Mouse (Mus musculus) spleen, adult 12 weeks (tissue): ENCODE measurements around the gene Arf4.
"Not testable (repeated sequence)": the region's sequence is repeated elsewhere in the genome, so short reads cannot be mapped to it uniquely, and the experiment has no call there.

Experiments
- DNase-seq: peaks from one replicate; pipeline ENCODE4 v3.0.0; 2022; ENCODE audit warnings: low spot score

Arf4 gene

GRCm38 (mm10) chr14:26662488-26662887 is 24.6 kb downstream of the Arf4 start:
- no peak for DNase-seq

- DNase-seq, result no peak
These were observed 26.0 kb downstream of the Arf4 start for GRCm38 (mm10) chr14:26663851-26664250.

- DNase-seq, result peak; percentile 8
These were observed 30.1 kb downstream of the Arf4 start for GRCm38 (mm10) chr14:26667991-26668370.

GRCm38 (mm10) chr14:26668371-26669291 is 30.8 kb downstream of the Arf4 start:
- DNase-seq, result peak; percentile 54

GRCm38 (mm10) chr14:26669292-26670073 is 31.6 kb downstream of the Arf4 start, which contains the start of gene Pde12:
Gene Pde12, minus strand, starts transcription at chr14:26669883.
- peak; percentile 80 for DNase-seq

GRCm38 (mm10) chr14:26670964-26671363 is 33.1 kb downstream of the Arf4 start:
- DNase-seq, result no peak

GRCm38 (mm10) chr14:26671870-26672615 is 34.2 kb downstream of the Arf4 start:
- peak; percentile 22 for DNase-seq

- not testable (repeated sequence) for DNase-seq
These were observed 36.7 kb downstream of the Arf4 start for GRCm38 (mm10) chr14:26674476-26675169.

- DNase-seq, result peak; percentile 38
These were observed 37.5 kb downstream of the Arf4 start for GRCm38 (mm10) chr14:26675371-26675770.

- DNase-seq, result peak; percentile 24
These were observed 37.9 kb downstream of the Arf4 start for GRCm38 (mm10) chr14:26675791-26676190.

GRCm38 (mm10) chr14:26690727-26691126 is 52.9 kb downstream of the Arf4 start:
- no peak for DNase-seq

- no peak for DNase-seq
These were observed 53.5 kb downstream of the Arf4 start for GRCm38 (mm10) chr14:26691363-26691762.

- DNase-seq, result no peak
These were observed 55.1 kb downstream of the Arf4 start, which contains the start of gene Dnah12 for GRCm38 (mm10) chr14:26692974-26693373. Gene Dnah12, plus strand, starts transcription at chr14:26693274.

- no peak for DNase-seq
These were observed 60.0 kb downstream of the Arf4 start for GRCm38 (mm10) chr14:26697912-26698311.

GRCm38 (mm10) chr14:26705246-26705645 is 67.4 kb downstream of the Arf4 start:
- DNase-seq, result not testable (repeated sequence)
